Mouse (Mus musculus): ENCODE measurements at regions not wholly inside any gene's neighbourhood (a gene's known extent, or its start where the extent isn't known, plus 50 kb on each side); places are given as distances from the start of the nearest gene placed in this dataset.

GRCm38 (mm10) chr11:44330851-44331773 lies 68.8 kb upstream of the Il12b start:
- DNase-seq (ENCODE audit: low spot score) = peak; percentile 77

GRCm38 (mm10) chr11:44331774-44332129 lies 68.1 kb upstream of the Il12b start:
- DNase-seq (ENCODE audit: low spot score) = no peak

DNA sequence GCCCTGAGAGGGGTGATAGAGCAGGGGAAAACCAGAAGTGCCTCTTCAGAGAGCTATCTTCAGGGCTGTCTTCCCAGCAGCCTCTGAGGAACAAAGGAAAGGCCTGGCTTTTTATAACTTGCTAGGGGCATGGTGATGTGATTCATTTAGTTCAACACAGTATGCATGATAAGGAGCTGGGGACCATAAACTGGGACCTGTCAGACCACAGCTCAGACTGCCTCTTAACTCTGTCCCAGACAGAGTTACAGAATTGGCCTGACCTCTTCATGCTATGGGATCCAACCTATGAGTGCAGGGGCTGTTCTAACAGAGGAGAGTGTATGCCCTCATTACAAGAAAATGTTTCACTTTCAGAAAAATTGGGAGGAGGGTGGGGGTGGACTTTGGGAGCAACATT lies 59.3 kb upstream of the Il12b start:
- DNase-seq (ENCODE audit: low spot score) = no peak

GRCm38 (mm10) chr11:44348308-44348707 lies 51.6 kb upstream of the Il12b start:
- DNase-seq (ENCODE audit: low spot score) = no peak

- DNase-seq (ENCODE audit: low spot score) = no peak
Measured at GRCm38 (mm10) chr11:44349546-44349945, 50.3 kb upstream of the Il12b start.

Measured in thymus, postnatal 0 days (tissue).